Mouse (Mus musculus): ENCODE measurements around the gene Zic5. TPM values are rescaled to one million over a fixed set of nuclear protein-coding genes. Genes with fewer than 3 reads are reported as not detected.

Gene Zic5
- polyA plus RNA-seq, 1 experiment, result 18.6 TPM

GRCm38 (mm10) chr14:122414786-122415185 is 50.7 kb downstream of the Zic5 start:
- DNase-seq (ENCODE audit: low read depth), result no peak
- no peak for TF ChIP-seq POLR2A (IDR thresholded peaks at IDR 0.05; ENCODE audit: borderline replicate concordance, extremely low read depth, insufficient read depth, insufficient read length, poor library complexity, severe bottlenecking)
- no peak for TF ChIP-seq CTCF (IDR thresholded peaks at IDR 0.05; ENCODE audit: borderline replicate concordance, extremely low read depth, insufficient read depth, insufficient read length)

GRCm38 (mm10) chr14:122413542-122413928 is 51.9 kb downstream of the Zic5 start:
- no peak for TF ChIP-seq CTCF (IDR thresholded peaks at IDR 0.05; ENCODE audit: borderline replicate concordance, extremely low read depth, insufficient read depth, insufficient read length)
- TF ChIP-seq POLR2A (IDR thresholded peaks at IDR 0.05; ENCODE audit: borderline replicate concordance, extremely low read depth, insufficient read depth, insufficient read length, poor library complexity, severe bottlenecking), result no peak

GRCm38 (mm10) chr14:122412841-122413541 is 52.5 kb downstream of the Zic5 start:
- TF ChIP-seq POLR2A (IDR thresholded peaks at IDR 0.05; ENCODE audit: borderline replicate concordance, extremely low read depth, insufficient read depth, insufficient read length, poor library complexity, severe bottlenecking) (no peak), CTCF (IDR thresholded peaks at IDR 0.05; ENCODE audit: borderline replicate concordance, extremely low read depth, insufficient read depth, insufficient read length) (no peak)
- DNase-seq (ENCODE audit: low read depth), result no peak

More at GRCm38 (mm10) chr14:122413542-122413928, 51.9 kb downstream of the Zic5 start:
- no peak for DNase-seq (ENCODE audit: low read depth)

Other genes starting within 250 kb of the Zic5 start
- gene Gm5089, start 14.6 kb downstream of the Zic5 start, polyA plus RNA-seq (2012; rRNA removed), result 0.16 and 0.52 TPM in 2 replicates
- 51.8 and 66.8 TPM in 2 replicates for gene Zic2, start 9.8 kb upstream of the Zic5 start, polyA plus RNA-seq (2012; rRNA removed)
- gene Gm10837, start 24.9 kb upstream of the Zic5 start, polyA plus RNA-seq (2012; rRNA removed), result 0.16 and 0.25 TPM in 2 replicates
- gene Pcca, start 68.6 kb upstream of the Zic5 start, polyA plus RNA-seq (2012; rRNA removed), result 22.4 and 22.7 TPM in 2 replicates

All from brain, embryonic 14.5 days (tissue).